Mouse (Mus musculus): ENCODE measurements around the gene 1700037H04Rik. TPM values are rescaled to one million over a fixed set of nuclear protein-coding genes. Genes with fewer than 3 reads are reported as not detected.
"Not testable (repeated sequence)": the region's sequence is repeated elsewhere in the genome, so short reads cannot be mapped to it uniquely, and the experiment has no call there.

Gene 1700037H04Rik
- total RNA-seq, 2 experiments from 2014 or later, result 42.1 to 47.4 TPM

- no peak for DNase-seq (ENCODE audit: low spot score in 2 of 2)
These were observed 29.0 kb downstream of the 1700037H04Rik start for GRCm38 (mm10) chr2:131130849-131131248.

GRCm38 (mm10) chr2:131129836-131130235 is 30.0 kb downstream of the 1700037H04Rik start:
- DNase-seq (ENCODE audit: low spot score in 2 of 2), result peak in 1 of 2 experiments; percentile 1

DNA sequence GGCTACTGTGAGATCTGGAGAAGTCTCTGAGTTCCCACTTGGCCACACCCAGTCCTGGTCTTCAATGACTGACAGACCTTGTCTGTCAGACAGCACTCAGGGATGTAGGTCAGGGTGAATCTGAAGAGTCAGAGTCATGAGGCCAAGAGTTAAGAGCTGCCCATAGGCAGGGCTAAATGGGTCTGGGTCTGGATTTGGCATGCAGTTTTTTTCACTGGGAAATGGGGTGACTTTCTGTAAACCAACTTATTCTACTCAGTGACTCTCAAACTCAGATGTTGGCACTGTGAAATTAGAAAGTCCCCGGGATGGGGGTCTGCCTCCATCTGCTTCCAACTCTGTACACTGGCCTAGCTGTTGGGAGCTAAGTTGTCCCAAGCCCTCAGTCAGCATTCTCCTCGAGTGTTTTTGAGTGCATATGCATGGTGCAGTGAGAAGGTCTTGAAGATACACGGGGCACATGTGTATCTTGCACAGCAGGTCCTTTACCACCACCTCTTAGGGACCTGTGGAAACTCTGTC is 31.2 kb downstream of the 1700037H04Rik start:
- no peak for DNase-seq (ENCODE audit: low spot score in 2 of 2)

GRCm38 (mm10) chr2:131128211-131128610 is 31.7 kb downstream of the 1700037H04Rik start:
- DNase-seq (ENCODE audit: low spot score in 2 of 2), result peak in 1 of 2 experiments; percentile 2

- DNase-seq (ENCODE audit: low spot score in 2 of 2), result no peak
These were observed 32.6 kb downstream of the 1700037H04Rik start, which contains the start of gene Hspa12b for GRCm38 (mm10) chr2:131127161-131127730. Gene Hspa12b, plus strand, starts transcription at chr2:131127280.

DNA sequence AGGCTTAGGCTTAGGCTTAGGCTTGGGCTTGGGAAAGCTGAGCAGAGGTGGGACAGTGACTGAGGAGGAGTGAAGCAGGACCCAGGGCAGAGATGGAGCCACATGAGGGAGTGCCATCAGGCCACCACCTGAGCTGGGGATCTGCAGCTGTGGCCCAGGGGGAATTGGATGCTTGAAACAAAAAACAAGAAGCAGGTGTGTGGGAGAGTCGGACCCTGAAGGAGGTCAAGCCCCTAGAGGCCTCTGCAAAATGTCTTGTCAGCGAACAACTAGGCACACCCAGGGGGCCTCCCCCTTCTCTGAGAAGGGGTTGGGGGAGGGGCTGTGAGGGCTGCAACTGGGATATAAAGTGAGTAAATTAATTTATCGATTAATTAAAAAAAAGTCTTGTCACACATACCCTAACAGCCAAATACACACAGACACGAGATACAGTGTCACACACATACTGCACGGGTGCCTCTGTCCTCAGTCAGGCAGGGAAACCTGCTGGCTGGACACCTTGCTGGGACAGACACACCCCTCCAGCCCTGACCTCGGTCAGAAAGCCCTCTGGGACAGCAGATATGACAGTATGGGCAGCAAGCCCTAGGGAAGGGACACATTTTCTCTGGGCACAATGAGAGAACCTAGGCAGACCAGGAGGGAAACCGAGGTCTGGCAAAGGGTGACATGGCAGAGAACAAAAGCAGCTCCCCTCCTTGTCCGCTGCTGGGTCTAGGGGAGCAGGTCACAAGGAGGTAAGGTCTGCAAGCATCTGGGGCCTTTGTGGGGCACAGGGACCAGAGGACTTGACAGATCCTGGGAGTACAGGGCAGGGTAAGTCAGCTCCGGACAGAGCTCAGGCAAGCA is 33.7 kb downstream of the 1700037H04Rik start:
- DNase-seq (ENCODE audit: low spot score in 2 of 2), result no peak

GRCm38 (mm10) chr2:131125157-131125963 is 34.5 kb downstream of the 1700037H04Rik start:
- no peak for DNase-seq (ENCODE audit: low spot score in 2 of 2)

- no peak for DNase-seq (ENCODE audit: low spot score in 2 of 2)
These were observed 35.7 kb downstream of the 1700037H04Rik start for GRCm38 (mm10) chr2:131124166-131124565.

GRCm38 (mm10) chr2:131118968-131119574 is 40.8 kb downstream of the 1700037H04Rik start:
- DNase-seq (ENCODE audit: low spot score in 2 of 2), result no peak

DNA sequence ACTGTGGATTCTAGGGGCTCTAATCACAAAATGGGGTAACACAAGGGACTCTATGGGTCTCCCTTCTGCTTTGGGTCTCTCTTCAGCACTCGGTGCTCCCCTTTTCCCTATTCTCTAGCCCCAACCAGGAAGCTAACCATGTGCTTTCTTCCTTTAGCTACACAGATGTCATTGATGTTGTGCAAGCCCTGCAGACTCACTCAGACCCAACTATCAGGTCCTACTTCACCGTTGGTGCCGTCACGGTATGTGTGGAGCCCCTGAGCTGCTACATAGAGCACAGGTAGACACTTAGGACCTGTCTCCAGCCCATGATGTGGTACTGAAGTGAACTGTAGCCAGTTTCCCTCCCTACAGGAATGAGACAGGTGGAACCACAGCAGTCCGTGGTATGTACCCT is 53.9 kb downstream of the 1700037H04Rik start:
- DNase-seq (ENCODE audit: low spot score in 2 of 2), result no peak

- not testable (repeated sequence) for DNase-seq (ENCODE audit: low spot score in 2 of 2)
These were observed 54.8 kb downstream of the 1700037H04Rik start for GRCm38 (mm10) chr2:131105061-131105460.

DNA sequence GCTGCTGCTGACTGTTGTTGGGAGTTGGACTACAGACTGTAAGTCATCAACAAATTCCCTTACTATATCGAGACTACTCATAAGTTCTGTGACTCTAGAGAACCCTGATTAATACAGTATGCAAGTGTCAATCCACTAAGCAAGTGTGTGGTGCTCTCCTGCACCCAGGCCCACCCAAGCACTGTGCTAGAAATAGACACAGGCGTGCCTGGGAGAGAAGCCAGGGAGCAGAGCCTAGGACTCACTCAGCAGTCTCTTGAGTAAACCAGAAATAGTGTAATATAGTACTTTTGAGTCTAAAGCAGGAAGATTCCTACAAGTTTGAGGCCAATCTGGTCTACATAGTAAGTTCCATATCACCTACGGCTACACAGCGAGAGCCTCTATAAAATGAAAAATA is 55.9 kb downstream of the 1700037H04Rik start:
- no peak for DNase-seq (ENCODE audit: low spot score in 2 of 2)

GRCm38 (mm10) chr2:131101530-131101929 is 58.4 kb downstream of the 1700037H04Rik start:
- no peak for DNase-seq (ENCODE audit: low spot score in 2 of 2)

DNA sequence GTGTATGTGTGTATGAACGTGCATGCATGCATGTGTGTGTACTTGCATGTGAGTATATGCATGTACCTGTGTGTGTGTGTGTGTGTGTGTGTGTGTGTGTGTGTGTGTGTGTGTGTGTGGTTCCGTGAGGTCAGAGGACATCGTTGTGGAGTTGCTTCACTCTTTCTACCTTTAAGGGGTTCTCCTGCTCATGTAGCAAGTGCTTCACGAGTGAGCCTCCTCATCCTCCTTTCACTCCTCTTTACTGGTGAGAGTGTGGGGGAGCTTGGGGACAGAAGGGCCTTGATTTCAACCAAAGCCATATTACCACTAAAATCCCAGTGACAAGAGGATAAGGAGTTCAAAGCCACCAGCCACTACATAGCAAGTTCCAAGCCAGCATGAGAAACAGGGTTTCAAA is 62.8 kb downstream of the 1700037H04Rik start:
- DNase-seq (ENCODE audit: low spot score in 2 of 2), result no peak

Other genes starting within 250 kb of the 1700037H04Rik start
- 10 to 100 TPM; 10.1 to 11.4 TPM for gene Gfra4, start 117.0 kb downstream of the 1700037H04Rik start, total RNA-seq (2021)
- 1 to 10 TPM; 5.6 to 6.8 TPM for gene Adam33, start 96.3 kb downstream of the 1700037H04Rik start, total RNA-seq (2021)
- gene Siglec1, start 73.3 kb downstream of the 1700037H04Rik start, total RNA-seq (2021), result 1 to 10 TPM; 2.6 to 3.0 TPM
- 10 to 100 TPM; 20.7 to 23.0 TPM for gene Hspa12b, start 32.8 kb downstream of the 1700037H04Rik start, total RNA-seq (2021)
- gene Gm11037, start 26.6 kb downstream of the 1700037H04Rik start, total RNA-seq (2021), result not detected
- gene Cenpb, start 20.0 kb upstream of the 1700037H04Rik start, total RNA-seq (2021), result 10 to 100 TPM; 81.8 to 84.8 TPM
- gene Cdc25b, start 26.9 kb upstream of the 1700037H04Rik start, total RNA-seq (2021), result 10 to 100 TPM; 28.8 to 40.0 TPM
- gene Spef1, start 27.2 kb upstream of the 1700037H04Rik start, total RNA-seq (2021), result 1 to 10 TPM; 5.8 to 6.7 TPM
- 10 to 100 TPM; 23.9 to 24.8 TPM for gene Ap5s1, start 47.0 kb upstream of the 1700037H04Rik start, total RNA-seq (2021)
- 10 to 100 TPM; 33.9 to 35.8 TPM for gene Mavs, start 74.0 kb upstream of the 1700037H04Rik start, total RNA-seq (2021)
- 10 to 100 TPM; 60.4 to 69.5 TPM for gene Pank2, start 102.4 kb upstream of the 1700037H04Rik start, total RNA-seq (2021)
- 1 to 10 TPM; 9.4 to 9.7 TPM for gene Rnf24, start 192.8 kb upstream of the 1700037H04Rik start, total RNA-seq (2021)